Mouse (Mus musculus): ENCODE data around the gene Hdac9. TPM values are rescaled to one million over a fixed set of nuclear protein-coding genes. Genes with fewer than 3 reads are reported as not detected.

Hdac9 gene
- polyA plus RNA-seq, 1 experiment: 1.3 TPM

- 65% methylated on average over 2 of the region's 2 CpGs for WGBS
- Histone ChIP-seq H3K4me3 (ENCODE audit: insufficient read depth, low read depth, low read length) (no peak overlapping the region), H3K36me3 (ENCODE audit: control insufficient read depth, insufficient read depth, low read length) (no peaks in the 10 kb centered on the region), H3K27me3 (replicated peaks; ENCODE audit: control insufficient read depth, insufficient read depth, low read length) (no peaks in the 10 kb centered on the region), H3K27ac (ENCODE audit: insufficient read depth, low read depth, low read length) (no peak overlapping the region), H3K4me1 (ENCODE audit: control insufficient read depth, insufficient read depth, low read length) (no peaks in the 10 kb centered on the region)
- DNase-seq: no peak
- no peak for TF ChIP-seq POLR2A (IDR thresholded peaks at IDR 0.05; ENCODE audit: low read depth, low read length)
- TF ChIP-seq CTCF (conservative IDR thresholded peaks at IDR 0.05; ENCODE audit: insufficient read depth, insufficient read length, low read depth, low read length): no peak
These were observed 106.7 kb downstream of the Hdac9 start for GRCm38 (mm10) chr12:34810221-34810620.

- no peaks in the 10 kb centered on the region for H3K27me3 ChIP-seq (replicated peaks; ENCODE audit: control insufficient read depth, insufficient read depth, low read length)
- H3K4me1 ChIP-seq (ENCODE audit: control insufficient read depth, insufficient read depth, low read length): no peaks in the 10 kb centered on the region
- no peak overlapping the region for H3K4me3 ChIP-seq (ENCODE audit: insufficient read depth, low read depth, low read length)
- H3K27ac ChIP-seq (ENCODE audit: insufficient read depth, low read depth, low read length): no peak overlapping the region
- TF ChIP-seq CTCF (conservative IDR thresholded peaks at IDR 0.05; ENCODE audit: insufficient read depth, insufficient read length, low read depth, low read length) (no peak), POLR2A (IDR thresholded peaks at IDR 0.05; ENCODE audit: low read depth, low read length) (no peak)
- WGBS: 93% methylated on average over 1 of the region's 1 CpGs
- no peaks in the 10 kb centered on the region for H3K36me3 ChIP-seq (ENCODE audit: control insufficient read depth, insufficient read depth, low read length)
- DNase-seq: no peak
These were observed 108.7 kb downstream of the Hdac9 start for GRCm38 (mm10) chr12:34808180-34808579.

- H3K4me3 ChIP-seq (ENCODE audit: insufficient read depth, low read depth, low read length): no peak overlapping the region
- no peaks in the 10 kb centered on the region for H3K27me3 ChIP-seq (replicated peaks; ENCODE audit: control insufficient read depth, insufficient read depth, low read length)
- no peak for TF ChIP-seq POLR2A (IDR thresholded peaks at IDR 0.05; ENCODE audit: low read depth, low read length)
- TF ChIP-seq CTCF (conservative IDR thresholded peaks at IDR 0.05; ENCODE audit: insufficient read depth, insufficient read length, low read depth, low read length): no peak
- DNase-seq: no peak
- no peak overlapping the region for H3K27ac ChIP-seq (ENCODE audit: insufficient read depth, low read depth, low read length)
- no peaks in the 10 kb centered on the region for H3K4me1 ChIP-seq (ENCODE audit: control insufficient read depth, insufficient read depth, low read length)
- no peaks in the 10 kb centered on the region for H3K36me3 ChIP-seq (ENCODE audit: control insufficient read depth, insufficient read depth, low read length)
These were observed 110.4 kb downstream of the Hdac9 start for GRCm38 (mm10) chr12:34806528-34806927.

GRCm38 (mm10) chr12:34803721-34804120 lies 113.2 kb downstream of the Hdac9 start:
- DNase-seq: no peak
- H3K4me1 ChIP-seq (ENCODE audit: control insufficient read depth, insufficient read depth, low read length): no peaks in the 10 kb centered on the region
- H3K27ac ChIP-seq (ENCODE audit: insufficient read depth, low read depth, low read length): no peak overlapping the region
- H3K4me3 ChIP-seq (ENCODE audit: insufficient read depth, low read depth, low read length): no peak overlapping the region
- WGBS: 84% methylated on average over 2 of the region's 2 CpGs
- TF ChIP-seq POLR2A (IDR thresholded peaks at IDR 0.05; ENCODE audit: low read depth, low read length) (no peak), CTCF (conservative IDR thresholded peaks at IDR 0.05; ENCODE audit: insufficient read depth, insufficient read length, low read depth, low read length) (no peak)
- no peaks in the 10 kb centered on the region for H3K36me3 ChIP-seq (ENCODE audit: control insufficient read depth, insufficient read depth, low read length)
- no peaks in the 10 kb centered on the region for H3K27me3 ChIP-seq (replicated peaks; ENCODE audit: control insufficient read depth, insufficient read depth, low read length)

- no peak for DNase-seq
- no peaks in the 10 kb centered on the region for H3K27me3 ChIP-seq (replicated peaks; ENCODE audit: control insufficient read depth, insufficient read depth, low read length)
- H3K36me3 ChIP-seq (ENCODE audit: control insufficient read depth, insufficient read depth, low read length): no peaks in the 10 kb centered on the region
- no peak overlapping the region for H3K4me3 ChIP-seq (ENCODE audit: insufficient read depth, low read depth, low read length)
- no peak overlapping the region for H3K27ac ChIP-seq (ENCODE audit: insufficient read depth, low read depth, low read length)
- no peaks in the 10 kb centered on the region for H3K4me1 ChIP-seq (ENCODE audit: control insufficient read depth, insufficient read depth, low read length)
- WGBS: 74% methylated on average over 4 of the region's 4 CpGs
- TF ChIP-seq CTCF (conservative IDR thresholded peaks at IDR 0.05; ENCODE audit: insufficient read depth, insufficient read length, low read depth, low read length) (no peak), POLR2A (IDR thresholded peaks at IDR 0.05; ENCODE audit: low read depth, low read length) (no peak)
These were observed 114.6 kb downstream of the Hdac9 start for GRCm38 (mm10) chr12:34802308-34802707.

GRCm38 (mm10) chr12:34801752-34802151 lies 115.1 kb downstream of the Hdac9 start:
- TF ChIP-seq POLR2A (IDR thresholded peaks at IDR 0.05; ENCODE audit: low read depth, low read length): no peak
- TF ChIP-seq CTCF (conservative IDR thresholded peaks at IDR 0.05; ENCODE audit: insufficient read depth, insufficient read length, low read depth, low read length): no peak
- Histone ChIP-seq H3K27me3 (replicated peaks; ENCODE audit: control insufficient read depth, insufficient read depth, low read length) (no peaks in the 10 kb centered on the region), H3K27ac (ENCODE audit: insufficient read depth, low read depth, low read length) (no peak overlapping the region), H3K4me3 (ENCODE audit: insufficient read depth, low read depth, low read length) (no peak overlapping the region), H3K4me1 (ENCODE audit: control insufficient read depth, insufficient read depth, low read length) (no peaks in the 10 kb centered on the region), H3K36me3 (ENCODE audit: control insufficient read depth, insufficient read depth, low read length) (no peaks in the 10 kb centered on the region)
- DNase-seq: no peak

GRCm38 (mm10) chr12:34797389-34797788 lies 119.5 kb downstream of the Hdac9 start:
- Histone ChIP-seq H3K27ac (ENCODE audit: insufficient read depth, low read depth, low read length) (no peak overlapping the region), H3K4me1 (ENCODE audit: control insufficient read depth, insufficient read depth, low read length) (no peaks in the 10 kb centered on the region), H3K36me3 (ENCODE audit: control insufficient read depth, insufficient read depth, low read length) (no peaks in the 10 kb centered on the region), H3K27me3 (replicated peaks; ENCODE audit: control insufficient read depth, insufficient read depth, low read length) (no peaks in the 10 kb centered on the region), H3K4me3 (ENCODE audit: insufficient read depth, low read depth, low read length) (no peak overlapping the region)
- no peak for TF ChIP-seq CTCF (conservative IDR thresholded peaks at IDR 0.05; ENCODE audit: insufficient read depth, insufficient read length, low read depth, low read length)
- TF ChIP-seq POLR2A (IDR thresholded peaks at IDR 0.05; ENCODE audit: low read depth, low read length): no peak
- WGBS: 71% methylated on average over 2 of the region's 2 CpGs
- no peak for DNase-seq

GRCm38 (mm10) chr12:34795487-34795886 lies 121.4 kb downstream of the Hdac9 start:
- 38% methylated on average over 4 of the region's 4 CpGs for WGBS
- Histone ChIP-seq H3K27me3 (replicated peaks; ENCODE audit: control insufficient read depth, insufficient read depth, low read length) (no peaks in the 10 kb centered on the region), H3K4me3 (ENCODE audit: insufficient read depth, low read depth, low read length) (no peak overlapping the region), H3K4me1 (ENCODE audit: control insufficient read depth, insufficient read depth, low read length) (no peaks in the 10 kb centered on the region), H3K36me3 (ENCODE audit: control insufficient read depth, insufficient read depth, low read length) (no peaks in the 10 kb centered on the region), H3K27ac (ENCODE audit: insufficient read depth, low read depth, low read length) (no peak overlapping the region)
- TF ChIP-seq POLR2A (IDR thresholded peaks at IDR 0.05; ENCODE audit: low read depth, low read length) (no peak), CTCF (conservative IDR thresholded peaks at IDR 0.05; ENCODE audit: insufficient read depth, insufficient read length, low read depth, low read length) (no peak)
- peak; percentile 25 for DNase-seq
